Mouse (Mus musculus) ovary, postnatal 14 days (tissue): Measurements from ENCODE around the gene Nupr1l.

Experiments
- DNase-seq: peaks from one replicate; pipeline ENCODE4 v3.0.0; 2022; ENCODE audit warnings: low spot score

The Nupr1l gene

DNA sequence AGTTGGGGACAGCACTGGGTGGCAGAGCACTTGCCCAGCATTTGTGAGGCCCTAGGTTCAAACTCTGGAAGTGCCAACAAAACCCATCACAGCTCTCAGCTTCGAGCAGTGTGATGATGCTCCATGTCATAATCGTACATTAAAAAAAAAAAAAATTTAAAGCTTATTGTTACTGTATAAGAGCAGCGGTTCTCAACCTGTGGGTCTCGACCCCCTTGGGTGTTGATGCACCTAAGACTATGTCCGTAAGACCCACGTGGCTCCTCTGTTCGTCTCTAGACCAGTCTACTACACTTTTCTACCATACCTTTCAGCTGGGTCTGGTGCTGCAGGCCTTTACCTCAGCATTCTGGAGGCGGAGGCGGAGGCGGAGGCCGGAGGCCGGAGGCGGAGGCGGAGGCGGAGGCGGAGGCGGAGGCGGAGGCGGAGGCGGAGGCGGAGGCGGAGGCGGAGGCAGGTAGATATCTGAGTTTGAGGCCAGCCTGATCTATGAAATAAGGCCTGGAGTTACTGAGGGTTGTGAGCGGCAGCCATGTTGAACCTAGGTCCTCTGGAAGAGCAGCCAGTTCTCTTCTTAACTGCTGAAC is 9.8 kb downstream of the Nupr1l start:
- no peak for DNase-seq

GRCm38 (mm10) chr5:129918752-129919151 is 10.4 kb downstream of the Nupr1l start:
- no peak for DNase-seq

- DNase-seq: no peak
Measured at GRCm38 (mm10) chr5:129919320-129919719, 11.0 kb downstream of the Nupr1l start.

DNA sequence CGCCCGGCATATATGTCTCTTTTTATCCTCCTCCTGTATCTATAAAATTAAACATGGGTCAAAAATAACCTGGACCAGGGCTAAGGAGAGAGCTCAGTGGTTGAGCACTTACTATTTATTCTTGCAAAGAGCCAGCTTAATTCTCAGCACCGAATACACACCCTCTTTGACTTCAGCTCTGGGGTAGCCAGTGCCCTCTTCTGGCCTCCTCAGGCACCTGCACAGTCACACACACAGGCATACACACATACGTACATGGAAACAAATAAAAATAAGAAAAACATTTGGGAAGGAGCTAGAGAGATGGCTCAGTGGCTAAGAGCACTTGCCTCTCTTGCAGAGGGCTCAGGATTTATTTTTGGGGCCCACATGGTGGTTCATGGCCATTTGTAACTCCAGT is 13.6 kb downstream of the Nupr1l start:
- no peak for DNase-seq

GRCm38 (mm10) chr5:129924820-129925452 is 16.6 kb downstream of the Nupr1l start:
- no peak for DNase-seq

DNA sequence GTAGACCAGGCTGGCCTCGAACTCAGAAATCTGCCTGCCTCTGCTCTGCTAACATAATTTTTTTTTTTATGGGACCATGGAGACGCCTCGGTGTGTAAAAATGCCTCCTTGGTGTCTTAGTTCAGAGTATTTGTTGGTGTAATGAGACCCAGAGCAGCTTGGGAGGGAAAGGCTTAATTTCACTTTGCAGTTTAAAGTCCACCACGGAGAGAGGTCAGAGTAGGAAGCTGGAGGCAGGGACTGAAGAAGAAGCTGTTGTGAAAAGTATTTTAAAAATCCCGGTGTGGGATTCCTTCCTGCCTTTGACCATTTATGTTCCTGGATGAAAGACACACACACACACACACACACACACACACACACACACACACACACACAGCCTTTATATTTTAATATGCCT is 17.6 kb downstream of the Nupr1l start:
- no peak for DNase-seq

- no peak for DNase-seq
Measured at GRCm38 (mm10) chr5:129929924-129930855, 21.9 kb downstream of the Nupr1l start.

GRCm38 (mm10) chr5:129936941-129937340 is 28.6 kb downstream of the Nupr1l start:
- DNase-seq: no peak

DNA sequence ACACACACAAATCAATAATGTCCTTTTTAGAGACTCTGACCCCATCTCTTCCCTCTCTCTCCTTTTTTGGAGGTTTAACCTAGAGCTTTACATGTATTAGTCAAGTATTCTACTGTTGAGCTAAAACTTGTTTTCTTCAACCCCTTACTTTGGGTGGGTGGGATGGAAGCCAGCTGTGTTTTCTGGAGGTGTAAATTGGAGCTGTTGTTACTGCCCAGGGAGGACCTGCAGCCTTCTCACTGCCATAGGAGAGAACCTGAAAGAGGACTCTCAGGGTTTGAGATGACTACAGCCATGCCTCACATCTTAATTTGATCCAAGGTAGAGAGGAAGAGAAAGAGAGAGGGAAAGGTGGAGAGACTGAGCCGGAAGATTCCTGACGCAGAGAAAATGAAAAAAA is 31.9 kb downstream of the Nupr1l start:
- DNase-seq: no peak

DNA sequence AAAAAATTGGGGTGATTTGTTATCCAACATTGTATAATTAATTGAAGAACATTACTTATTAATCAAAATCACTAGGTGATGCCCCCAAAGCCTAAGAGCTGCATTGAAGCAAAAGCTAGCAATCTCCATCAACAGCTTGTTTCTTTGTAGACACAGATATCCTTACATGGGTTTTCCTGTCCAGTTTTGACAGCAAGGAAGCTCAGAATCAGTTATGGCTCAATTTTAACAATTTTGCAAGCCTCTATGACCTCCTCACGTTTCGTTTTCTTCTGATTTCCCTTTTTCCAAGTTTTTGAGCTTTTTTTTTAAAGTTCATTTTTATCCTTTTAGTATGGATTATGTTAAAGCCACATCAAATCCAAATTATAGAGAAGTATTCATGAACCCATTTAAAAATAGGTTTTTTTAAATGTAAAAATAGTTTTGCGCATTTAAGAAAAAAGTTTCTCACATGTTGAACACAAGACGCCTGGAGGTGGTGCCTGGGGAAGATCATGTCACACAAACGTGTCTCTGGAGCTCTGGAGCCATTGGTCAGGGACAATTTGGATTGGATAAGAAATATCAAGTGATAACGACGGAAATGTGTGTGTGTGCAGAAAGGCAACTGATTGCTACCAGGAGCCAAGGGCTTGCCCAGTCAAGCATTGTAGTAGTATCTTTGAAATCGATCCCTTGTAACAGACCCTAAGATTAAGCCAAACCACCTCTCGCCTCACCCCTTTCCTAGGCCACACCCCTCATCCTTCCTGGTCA is 32.6 kb downstream of the Nupr1l start:
- DNase-seq: no peak

GRCm38 (mm10) chr5:129941495-129942045 is 33.2 kb downstream of the Nupr1l start, which contains the start of gene Vkorc1l1:
Vkorc1l1 (plus strand) TSS chr5:129941970.
- peak; percentile 99 for DNase-seq

- peak; percentile 21 for DNase-seq
Measured at GRCm38 (mm10) chr5:129942073-129942939, 34.0 kb downstream of the Nupr1l start.

GRCm38 (mm10) chr5:129943402-129943801 is 35.1 kb downstream of the Nupr1l start:
- no peak for DNase-seq

GRCm38 (mm10) chr5:129947528-129948033 is 39.2 kb downstream of the Nupr1l start:
- no peak for DNase-seq

DNA sequence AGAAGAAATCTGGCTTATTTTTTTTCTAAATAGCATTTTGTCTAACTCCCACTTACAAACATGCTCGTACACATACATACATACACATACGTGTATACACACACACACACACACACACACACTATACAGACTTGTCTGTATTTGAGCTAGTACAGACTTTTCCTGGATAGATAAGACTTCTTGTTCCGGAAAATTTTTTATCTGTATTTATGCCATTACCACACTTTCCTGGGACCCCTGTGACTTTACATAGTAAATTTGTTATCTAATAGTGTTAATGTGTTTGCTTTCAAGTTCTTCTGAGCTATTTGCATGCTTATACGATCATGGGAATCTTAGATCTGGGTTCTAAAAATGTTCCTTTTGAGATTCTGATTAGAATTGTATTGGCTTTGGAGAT is 43.8 kb downstream of the Nupr1l start:
- DNase-seq: no peak

- DNase-seq: no peak
Measured at GRCm38 (mm10) chr5:129954473-129955254, 46.3 kb downstream of the Nupr1l start.

DNA sequence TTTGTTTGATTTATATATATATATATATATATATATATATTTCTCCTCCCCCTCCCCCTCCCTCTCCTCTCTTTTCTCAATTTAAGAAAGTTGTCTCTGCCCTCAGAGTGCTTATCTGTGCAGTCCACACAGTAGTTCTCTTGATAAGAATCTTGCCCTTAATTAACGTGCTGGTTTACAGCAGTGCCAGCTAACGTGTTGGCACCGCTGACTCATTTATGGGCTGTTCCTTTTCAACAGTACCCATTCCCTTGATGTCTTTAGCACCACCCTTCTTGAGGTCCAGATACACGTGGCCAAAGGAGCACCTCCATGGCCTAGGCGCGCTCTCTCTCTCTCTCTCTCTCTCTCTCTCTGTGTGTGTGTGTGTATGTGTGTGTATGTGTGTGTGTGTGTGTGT is 47.5 kb downstream of the Nupr1l start:
- DNase-seq: no peak

GRCm38 (mm10) chr5:129963224-129963623 is 54.9 kb downstream of the Nupr1l start:
- DNase-seq: no peak
